Mouse (Mus musculus) forebrain, postnatal 0 days (tissue): Measurements from ENCODE around the gene Olfr494. TPM values are rescaled to one million over a fixed set of nuclear protein-coding genes. Genes with fewer than 3 reads are reported as not detected.

Experiments
- ATAC-seq: fragments of 200-750 bp; cut with Nextera tagmentation; 2 replicates; pipeline ENCODE4 v1.8.0; 2017; ENCODE audit warnings: mild to moderate bottlenecking, moderate library complexity
- DNase-seq: peaks from one replicate; pipeline ENCODE4 v3.0.0-alpha.2; 2015
- H3K27ac ChIP-seq: fragments of 300-500 bp; sonication (generic); 2 replicates; pipeline ENCODE4 v1.5.1; 2014; ENCODE audit warnings: low read depth, mild to moderate bottlenecking, antibody characterized with exemption, low read length, moderate library complexity, mixed read lengths
- H3K27me3 ChIP-seq: fragments of 300-500 bp; sonication (generic); 2 replicates; pipeline ENCODE4 v1.6.1; 2014; ENCODE audit warnings: mild to moderate bottlenecking, low read length, mixed read lengths; ENCODE audit not compliant: insufficient read depth
- H3K36me3 ChIP-seq: fragments of 300-500 bp; sonication (generic); 2 replicates; pipeline ENCODE4 v1.6.1; 2014; ENCODE audit warnings: mild to moderate bottlenecking, moderate library complexity; ENCODE audit not compliant: insufficient read depth
- H3K4me1 ChIP-seq: fragments of 300-500 bp; sonication (generic); 2 replicates; pipeline ENCODE4 v1.6.1; 2014; ENCODE audit warnings: antibody characterized with exemption; ENCODE audit not compliant: insufficient read depth
- H3K4me2 ChIP-seq: fragments of 300-500 bp; sonication (generic); 2 replicates; pipeline ENCODE4 v1.6.1; 2014; ENCODE audit warnings: low read depth, mild to moderate bottlenecking, moderate library complexity
- H3K4me3 ChIP-seq: fragments of 300-500 bp; sonication (generic); 2 replicates; pipeline ENCODE4 v1.5.1; 2014; ENCODE audit warnings: low read depth, low read length, mixed read lengths
- H3K9ac ChIP-seq: fragments of 300-500 bp; sonication (generic); 2 replicates; pipeline ENCODE4 v1.6.1; 2014; ENCODE audit warnings: mild to moderate bottlenecking
- H3K9me3 ChIP-seq: fragments of 300-500 bp; sonication (generic); 2 replicates; pipeline ENCODE4 v1.6.1; 2016; ENCODE audit warnings: low read length
- CTCF ChIP-seq: sonication (generic); IDR thresholded peaks from 2 replicates; pipeline ENCODE4 v1.5.1; 2016; ENCODE audit warnings: antibody characterized with exemption, control low read depth, low read depth
- WGBS: fragments of 180-500 bp; shearing (Covaris S2); extraction: QIAGEN DNeasy Blood & Tissue Kit; methylation state at CpG from one replicate; pipeline ENCODE4 v1.1.7; 2014; 5-methylcytosine and 5-hydroxymethylcytosine counted together
- polyA plus RNA-seq: library from polyadenylated mRNA; unstranded; fragments of >200 nt; fragmentation: Nextera tagmentation; extraction: Ambion mirVana; gene quantifications from 2 replicates; pipeline ENCODE4 v1.2.1, GENCODE M21; 2015
- total RNA-seq: library from RNA; depleted of rRNA; stranded (reverse); fragments of >200 nt; gene quantifications from 2 replicates; pipeline ENCODE4 v1.2.3, GENCODE M21; 2014; rRNA removed

Olfr494 gene
- total RNA-seq (not detected in 2 replicates), polyA plus RNA-seq (not detected in 2 replicates)

- H3K4me3 ChIP-seq, result no peak within 1 kb of the TSS
- WGBS, result 87% methylated on average over 3 of the region's 3 CpGs
- no peaks in the 10 kb centered on the region for H3K36me3 ChIP-seq
- no peaks in the 10 kb centered on the region for H3K9me3 ChIP-seq
- no peak for TF ChIP-seq CTCF
- ATAC-seq (no peak), DNase-seq (no peak)
- no peak within 1 kb of the TSS for H3K27ac ChIP-seq
- no peaks in the 10 kb centered on the region for H3K4me1 ChIP-seq
- H3K4me2 ChIP-seq, result no peak within 1 kb of the TSS
- no peaks in the 10 kb centered on the region for H3K27me3 ChIP-seq
- H3K9ac ChIP-seq, result no peak within 1 kb of the TSS
Observed at GRCm38 (mm10) chr7:108365035-108365434, at the start of gene Olfr494. Olfr494 (plus strand) TSS chr7:108365335.

- Histone ChIP-seq H3K4me3 (no peak within 1 kb of the TSS), H3K36me3 (no peaks in the 10 kb centered on the region), H3K9ac (no peak within 1 kb of the TSS), H3K27me3 (no peaks in the 10 kb centered on the region), H3K9me3 (no peaks in the 10 kb centered on the region), H3K4me2 (no peak within 1 kb of the TSS), H3K27ac (no peak within 1 kb of the TSS), H3K4me1 (no peaks in the 10 kb centered on the region)
- TF ChIP-seq CTCF, result no peak
- no peak for DNase-seq
- WGBS, result 84% methylated on average over 2 of the region's 2 CpGs
- ATAC-seq, result no peak
Observed at GRCm38 (mm10) chr7:108323574-108323973, 41.6 kb upstream of the Olfr494 start, which contains the start of gene Olfr492. Olfr492 (minus strand) TSS chr7:108323674.

GRCm38 (mm10) chr7:108346879-108347278 is 18.3 kb upstream of the Olfr494 start, which contains the start of gene Olfr493:
Olfr493 (minus strand) TSS chr7:108346979.
- Histone ChIP-seq H3K4me1 (no peaks in the 10 kb centered on the region), H3K36me3 (no peaks in the 10 kb centered on the region), H3K9ac (no peak within 1 kb of the TSS), H3K27me3 (no peaks in the 10 kb centered on the region), H3K9me3 (no peaks in the 10 kb centered on the region), H3K4me3 (no peak within 1 kb of the TSS), H3K4me2 (no peak within 1 kb of the TSS), H3K27ac (no peak within 1 kb of the TSS)
- no peak for TF ChIP-seq CTCF
- ATAC-seq, result no peak
- DNase-seq, result no peak
- WGBS, result 59% methylated on average over 1 of the region's 1 CpGs

GRCm38 (mm10) chr7:108392867-108393266 is 27.7 kb downstream of the Olfr494 start, which contains the start of gene Olfr495:
Olfr495 (plus strand) TSS chr7:108393167.
- no peak for ATAC-seq
- no peak for TF ChIP-seq CTCF
- 80% methylated on average over 1 of the region's 1 CpGs for WGBS

More at GRCm38 (mm10) chr7:108392867-108393266, 27.7 kb downstream of the Olfr494 start, which contains the start of gene Olfr495:
- DNase-seq, result no peak
- Histone ChIP-seq H3K4me1 (no peaks in the 10 kb centered on the region), H3K27ac (no peak within 1 kb of the TSS), H3K36me3 (no peaks in the 10 kb centered on the region), H3K9ac (no peak within 1 kb of the TSS), H3K9me3 (no peaks in the 10 kb centered on the region), H3K27me3 (no peaks in the 10 kb centered on the region), H3K4me3 (no peak within 1 kb of the TSS), H3K4me2 (no peak within 1 kb of the TSS)

Other genes with a start within 250 kb of the Olfr494 start
- gene Olfr484, start 237.9 kb upstream of the Olfr494 start, total RNA-seq, result not detected in 2 replicates
- gene Olfr484, start 237.9 kb upstream of the Olfr494 start, polyA plus RNA-seq, result not detected in 2 replicates
- gene Olfr485, start 205.5 kb upstream of the Olfr494 start, total RNA-seq, result not detected in 2 replicates
- not detected in 2 replicates for gene Olfr485, start 205.5 kb upstream of the Olfr494 start, polyA plus RNA-seq
- gene Olfr486, start 192.6 kb upstream of the Olfr494 start, total RNA-seq, result not detected in 2 replicates
- gene Olfr486, start 192.6 kb upstream of the Olfr494 start, polyA plus RNA-seq, result not detected in 2 replicates
- not detected in 2 replicates for gene Olfr487, start 150.7 kb upstream of the Olfr494 start, total RNA-seq
- gene Olfr487, start 150.7 kb upstream of the Olfr494 start, polyA plus RNA-seq, result not detected in 2 replicates
- not detected in 2 replicates for gene Olfr488, start 107.0 kb upstream of the Olfr494 start, total RNA-seq
- gene Olfr488, start 107.0 kb upstream of the Olfr494 start, polyA plus RNA-seq, result not detected in 2 replicates
- gene Olfr490, start 76.4 kb upstream of the Olfr494 start, total RNA-seq, result not detected in 2 replicates
- not detected in 2 replicates for gene Olfr490, start 76.4 kb upstream of the Olfr494 start, polyA plus RNA-seq
- gene Olfr491, start 51.9 kb upstream of the Olfr494 start, total RNA-seq, result not detected in 2 replicates
- not detected in 2 replicates for gene Olfr491, start 51.9 kb upstream of the Olfr494 start, polyA plus RNA-seq
- gene Olfr492, start 41.7 kb upstream of the Olfr494 start, total RNA-seq, result not detected in 2 replicates
- gene Olfr492, start 41.7 kb upstream of the Olfr494 start, polyA plus RNA-seq, result not detected in 2 replicates
- not detected in 2 replicates for gene Olfr493, start 18.4 kb upstream of the Olfr494 start, total RNA-seq
- not detected in 2 replicates for gene Olfr493, start 18.4 kb upstream of the Olfr494 start, polyA plus RNA-seq
- not detected in 2 replicates for gene Olfr495, start 27.8 kb downstream of the Olfr494 start, total RNA-seq
- not detected in 2 replicates for gene Olfr495, start 27.8 kb downstream of the Olfr494 start, polyA plus RNA-seq
- gene Olfr497, start 55.1 kb downstream of the Olfr494 start, total RNA-seq, result not detected in 2 replicates
- gene Olfr497, start 55.1 kb downstream of the Olfr494 start, polyA plus RNA-seq, result not detected in 2 replicates
- gene Olfr498, start 100.0 kb downstream of the Olfr494 start, total RNA-seq, result not detected in 2 replicates
- gene Olfr498, start 100.0 kb downstream of the Olfr494 start, polyA plus RNA-seq, result not detected in 2 replicates
- not detected in 2 replicates for gene Olfr502, start 159.7 kb downstream of the Olfr494 start, total RNA-seq
- gene Olfr502, start 159.7 kb downstream of the Olfr494 start, polyA plus RNA-seq, result not detected in 2 replicates
- not detected in 2 replicates for gene Olfr503, start 179.2 kb downstream of the Olfr494 start, total RNA-seq
- not detected in 2 replicates for gene Olfr503, start 179.2 kb downstream of the Olfr494 start, polyA plus RNA-seq
- gene Olfr504, start 200.5 kb downstream of the Olfr494 start, total RNA-seq, result not detected in 2 replicates
- gene Olfr504, start 200.5 kb downstream of the Olfr494 start, polyA plus RNA-seq, result not detected in 2 replicates
- not detected in 2 replicates for gene Olfr506, start 245.5 kb downstream of the Olfr494 start, total RNA-seq
- gene Olfr506, start 245.5 kb downstream of the Olfr494 start, polyA plus RNA-seq, result not detected in 2 replicates